Mouse (Mus musculus): ENCODE data around the gene Tmem184b. TPM values are rescaled to one million over a fixed set of nuclear protein-coding genes. Genes with fewer than 3 reads are reported as not detected.
A peak's percentile ranks its signal among the peaks of the same experiment; 100 is the strongest.

Gene Tmem184b
- polyA plus RNA-seq, 1 experiment from 2014 or later, result 52.7 TPM

DNA sequence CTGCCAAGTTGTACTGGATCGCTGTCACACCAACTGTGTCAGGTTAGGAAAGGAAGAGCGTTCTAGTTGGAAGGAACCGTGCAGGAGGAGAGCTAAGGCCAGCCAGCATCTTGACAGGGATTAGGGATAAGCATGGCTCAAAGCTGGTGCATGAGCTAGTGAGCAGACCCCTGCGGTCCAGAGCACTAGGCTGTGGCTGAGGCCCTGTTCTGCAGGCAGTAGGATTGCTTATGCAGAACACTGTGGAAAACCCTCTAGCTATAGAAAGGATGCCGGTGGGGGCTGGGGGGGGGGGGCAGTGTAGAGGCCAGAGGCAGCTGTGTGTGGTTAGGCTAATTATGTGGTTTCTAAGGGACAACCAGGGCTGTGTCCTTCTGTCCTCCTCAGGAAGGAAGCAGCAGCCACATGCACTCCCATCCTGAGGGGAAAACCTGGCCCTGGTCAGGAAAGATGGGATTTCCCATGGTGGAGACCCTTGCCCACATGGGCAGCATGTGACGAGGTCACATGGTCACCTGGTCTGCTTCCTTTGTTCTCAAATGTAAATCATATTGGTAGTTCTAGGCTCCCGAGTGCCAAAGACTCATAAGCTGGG, 68.2 kb downstream of the Tmem184b start:
- H3K27ac ChIP-seq (ENCODE audit: low read length), result no peak overlapping the region
- 49% methylated on average over 7 of the region's 7 CpGs for WGBS
- H3K9me3 ChIP-seq (replicated peaks; ENCODE audit: control insufficient read depth, low read length), result no peaks in the 10 kb centered on the region
- peaks cover 9% of the 10 kb centered on the region; the same call in 1 of the 2 replicates for H3K4me1 ChIP-seq (ENCODE audit: control insufficient read depth, insufficient read depth, low read length)
- no peak for ATAC-seq (ENCODE audit: insufficient read depth, low FRiP score)
- 0 out of 2 replicates have a peak overlapping the region, but pooled peaks have one; percentile 11 for H3K9ac ChIP-seq (ENCODE audit: low read length)
- no peak overlapping the region for H3K4me3 ChIP-seq (replicated peaks; ENCODE audit: low read length)
- H3K4me2 ChIP-seq (ENCODE audit: low read depth, low read length), result no peak overlapping the region
- no peaks in the 10 kb centered on the region for H3K27me3 ChIP-seq (ENCODE audit: control insufficient read depth, insufficient read depth, low read length)
- H3K36me3 ChIP-seq (ENCODE audit: control insufficient read depth, insufficient read depth, low read length), result no peaks in the 10 kb centered on the region

DNA sequence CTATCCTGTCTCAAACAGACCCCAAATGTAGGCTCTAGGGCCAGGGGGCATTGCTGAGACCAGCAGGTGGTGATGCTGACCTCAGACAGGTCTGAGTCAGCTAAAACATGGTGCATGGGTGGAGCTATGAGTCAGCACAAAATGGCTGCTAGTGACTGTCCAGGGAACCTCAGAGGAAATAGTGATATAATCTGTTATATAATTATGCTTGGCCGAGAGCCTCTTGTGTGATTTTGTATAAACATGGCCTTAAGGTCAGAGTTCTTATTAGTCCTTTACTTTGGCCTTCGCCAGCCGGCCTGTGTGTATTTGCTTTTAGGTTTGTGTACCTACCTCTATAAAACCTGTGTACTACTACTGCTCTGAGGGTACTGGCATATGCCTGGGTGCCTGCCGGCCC, 70.0 kb downstream of the Tmem184b start:
- no peak overlapping the region for H3K4me3 ChIP-seq (replicated peaks; ENCODE audit: low read length)
- peaks cover 11% of the 10 kb centered on the region; the same call in 1 of the 2 replicates for H3K4me1 ChIP-seq (ENCODE audit: control insufficient read depth, insufficient read depth, low read length)
- no peak overlapping the region for H3K9ac ChIP-seq (ENCODE audit: low read length)
- ATAC-seq (ENCODE audit: insufficient read depth, low FRiP score), result no peak; the same call in 1 of the 2 replicates
- no peaks in the 10 kb centered on the region for H3K36me3 ChIP-seq (ENCODE audit: control insufficient read depth, insufficient read depth, low read length)
- WGBS, result 34% methylated on average over 4 of the region's 4 CpGs
- H3K4me2 ChIP-seq (ENCODE audit: low read depth, low read length), result no peak overlapping the region
- no peak overlapping the region for H3K27ac ChIP-seq (ENCODE audit: low read length)
- no peaks in the 10 kb centered on the region for H3K9me3 ChIP-seq (replicated peaks; ENCODE audit: control insufficient read depth, low read length)
- no peaks in the 10 kb centered on the region for H3K27me3 ChIP-seq (ENCODE audit: control insufficient read depth, insufficient read depth, low read length)

DNA sequence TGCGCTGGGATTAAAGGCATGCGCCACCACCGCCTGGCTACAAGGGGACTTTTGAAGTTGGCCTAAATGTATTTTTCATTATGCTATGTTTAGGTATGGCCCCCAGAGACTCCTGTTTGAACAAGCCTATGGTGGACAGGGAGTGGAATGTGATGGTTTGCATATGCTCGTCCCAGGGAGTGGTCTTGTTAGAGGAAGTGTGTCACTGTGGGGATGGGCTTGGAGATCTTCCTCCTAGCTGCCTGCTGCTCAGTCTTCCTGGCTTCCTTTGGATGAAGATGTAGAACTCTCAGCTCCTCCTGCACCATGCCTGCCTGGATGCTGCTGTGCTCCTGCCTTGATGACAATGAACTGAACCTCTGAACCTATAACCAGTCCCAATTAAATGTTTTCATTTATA, 72.8 kb downstream of the Tmem184b start:
- Histone ChIP-seq H3K4me1 (ENCODE audit: control insufficient read depth, insufficient read depth, low read length) (peaks cover 23% of the 10 kb centered on the region), H3K27me3 (ENCODE audit: control insufficient read depth, insufficient read depth, low read length) (no peaks in the 10 kb centered on the region), H3K4me3 (replicated peaks; ENCODE audit: low read length) (no peak overlapping the region), H3K9ac (ENCODE audit: low read length) (no peak overlapping the region), H3K36me3 (ENCODE audit: control insufficient read depth, insufficient read depth, low read length) (no peaks in the 10 kb centered on the region), H3K27ac (ENCODE audit: low read length) (peak overlapping the region; percentile 15; the same call in 1 of the 2 replicates), H3K9me3 (replicated peaks; ENCODE audit: control insufficient read depth, low read length) (no peaks in the 10 kb centered on the region), H3K4me2 (ENCODE audit: low read depth, low read length) (no peak overlapping the region)
- WGBS, result 43% methylated on average over 4 of the region's 4 CpGs
- no peak for ATAC-seq (ENCODE audit: insufficient read depth, low FRiP score)

DNA sequence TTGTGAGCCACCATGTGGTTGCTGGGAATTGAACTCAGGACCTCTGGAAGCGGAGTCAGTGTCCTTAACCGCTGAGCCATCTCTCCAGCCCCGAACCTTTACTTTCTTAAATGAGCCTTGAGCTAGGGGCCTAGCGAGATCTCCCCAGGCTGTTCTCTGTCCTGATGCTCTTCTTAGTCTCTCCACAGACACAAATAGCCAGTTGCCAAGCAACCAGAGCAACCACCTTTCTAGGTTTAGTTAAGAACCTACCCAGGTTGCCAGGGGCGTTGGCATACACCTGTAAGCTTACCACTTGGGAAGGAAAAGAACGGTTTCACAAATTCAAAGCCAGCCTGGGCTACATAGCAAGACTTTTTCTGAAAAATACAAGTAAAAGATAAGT, 73.4 kb downstream of the Tmem184b start:
- Histone ChIP-seq H3K27ac (ENCODE audit: low read length) (0 out of 2 replicates have a peak overlapping the region, but pooled peaks have one; percentile 15), H3K27me3 (ENCODE audit: control insufficient read depth, insufficient read depth, low read length) (no peaks in the 10 kb centered on the region), H3K4me3 (replicated peaks; ENCODE audit: low read length) (no peak overlapping the region), H3K4me2 (ENCODE audit: low read depth, low read length) (no peak overlapping the region), H3K9ac (ENCODE audit: low read length) (no peak overlapping the region), H3K36me3 (ENCODE audit: control insufficient read depth, insufficient read depth, low read length) (no peaks in the 10 kb centered on the region), H3K4me1 (ENCODE audit: control insufficient read depth, insufficient read depth, low read length) (peaks cover 25% of the 10 kb centered on the region), H3K9me3 (replicated peaks; ENCODE audit: control insufficient read depth, low read length) (no peaks in the 10 kb centered on the region)
- ATAC-seq (ENCODE audit: insufficient read depth, low FRiP score), result no peak
- WGBS, result 80% methylated on average over 6 of the region's 6 CpGs

DNA sequence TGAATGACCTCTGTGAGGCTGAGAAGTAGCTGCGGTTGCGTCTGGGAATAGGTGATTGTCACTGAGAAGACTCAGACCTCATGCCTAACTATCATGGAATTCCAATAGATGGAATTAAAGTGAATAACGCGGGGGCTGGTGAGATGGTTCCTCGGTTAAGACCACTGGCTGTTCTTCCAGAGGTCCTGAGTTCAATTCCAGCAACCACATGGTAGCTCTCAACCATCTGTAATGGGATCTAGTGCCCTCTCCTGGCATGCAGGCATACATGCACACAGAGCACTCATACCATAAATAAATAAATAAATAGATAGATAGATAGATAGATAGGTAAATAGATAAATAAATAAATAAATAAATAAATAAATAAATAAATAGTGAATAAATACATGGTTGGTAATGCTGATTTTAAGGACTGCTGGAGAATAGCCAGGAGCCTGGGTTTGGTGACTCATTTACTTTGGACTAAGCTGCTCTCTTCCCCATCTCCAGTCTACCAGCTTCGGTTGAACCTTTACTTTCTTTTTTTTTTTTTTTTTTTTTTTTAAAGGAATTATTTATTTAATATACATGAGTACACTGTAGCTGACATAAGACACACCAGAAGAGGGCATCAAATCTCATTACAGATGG, 73.9 kb downstream of the Tmem184b start:
- ATAC-seq (ENCODE audit: insufficient read depth, low FRiP score), result no peak
- WGBS, result 97% methylated on average over 6 of the region's 6 CpGs
- Histone ChIP-seq H3K27me3 (ENCODE audit: control insufficient read depth, insufficient read depth, low read length) (no peaks in the 10 kb centered on the region), H3K9ac (ENCODE audit: low read length) (no peak overlapping the region), H3K9me3 (replicated peaks; ENCODE audit: control insufficient read depth, low read length) (no peaks in the 10 kb centered on the region), H3K36me3 (ENCODE audit: control insufficient read depth, insufficient read depth, low read length) (no peaks in the 10 kb centered on the region), H3K4me1 (ENCODE audit: control insufficient read depth, insufficient read depth, low read length) (peaks cover 24% of the 10 kb centered on the region), H3K27ac (ENCODE audit: low read length) (no peak overlapping the region), H3K4me2 (ENCODE audit: low read depth, low read length) (no peak overlapping the region), H3K4me3 (replicated peaks; ENCODE audit: low read length) (no peak overlapping the region)

DNA sequence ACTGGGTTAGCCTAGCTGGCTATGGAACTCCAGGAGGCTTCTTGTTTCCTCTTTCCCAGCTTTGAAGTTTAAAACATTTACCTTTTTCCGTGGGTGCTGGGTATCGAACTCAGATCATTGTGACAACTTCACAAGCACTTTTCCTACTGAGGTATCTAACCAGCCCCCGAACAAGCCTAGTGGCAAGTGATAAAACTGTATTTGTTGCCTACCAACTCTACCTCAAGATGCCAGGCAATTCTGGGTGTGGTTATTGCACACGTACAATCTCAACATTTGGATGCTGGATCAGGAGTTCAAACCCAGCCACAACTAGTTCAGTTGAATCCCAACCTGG, 74.5 kb downstream of the Tmem184b start:
- 87% methylated on average over 4 of the region's 4 CpGs for WGBS
- Histone ChIP-seq H3K27ac (ENCODE audit: low read length) (peak overlapping the region; percentile 99), H3K9ac (ENCODE audit: low read length) (no peak overlapping the region), H3K27me3 (ENCODE audit: control insufficient read depth, insufficient read depth, low read length) (no peaks in the 10 kb centered on the region), H3K36me3 (ENCODE audit: control insufficient read depth, insufficient read depth, low read length) (no peaks in the 10 kb centered on the region), H3K4me1 (ENCODE audit: control insufficient read depth, insufficient read depth, low read length) (peaks cover 25% of the 10 kb centered on the region), H3K4me3 (replicated peaks; ENCODE audit: low read length) (no peak overlapping the region), H3K9me3 (replicated peaks; ENCODE audit: control insufficient read depth, low read length) (no peaks in the 10 kb centered on the region), H3K4me2 (ENCODE audit: low read depth, low read length) (no peak overlapping the region; the same call in 1 of the 2 replicates)
- no peak for ATAC-seq (ENCODE audit: insufficient read depth, low FRiP score)

DNA sequence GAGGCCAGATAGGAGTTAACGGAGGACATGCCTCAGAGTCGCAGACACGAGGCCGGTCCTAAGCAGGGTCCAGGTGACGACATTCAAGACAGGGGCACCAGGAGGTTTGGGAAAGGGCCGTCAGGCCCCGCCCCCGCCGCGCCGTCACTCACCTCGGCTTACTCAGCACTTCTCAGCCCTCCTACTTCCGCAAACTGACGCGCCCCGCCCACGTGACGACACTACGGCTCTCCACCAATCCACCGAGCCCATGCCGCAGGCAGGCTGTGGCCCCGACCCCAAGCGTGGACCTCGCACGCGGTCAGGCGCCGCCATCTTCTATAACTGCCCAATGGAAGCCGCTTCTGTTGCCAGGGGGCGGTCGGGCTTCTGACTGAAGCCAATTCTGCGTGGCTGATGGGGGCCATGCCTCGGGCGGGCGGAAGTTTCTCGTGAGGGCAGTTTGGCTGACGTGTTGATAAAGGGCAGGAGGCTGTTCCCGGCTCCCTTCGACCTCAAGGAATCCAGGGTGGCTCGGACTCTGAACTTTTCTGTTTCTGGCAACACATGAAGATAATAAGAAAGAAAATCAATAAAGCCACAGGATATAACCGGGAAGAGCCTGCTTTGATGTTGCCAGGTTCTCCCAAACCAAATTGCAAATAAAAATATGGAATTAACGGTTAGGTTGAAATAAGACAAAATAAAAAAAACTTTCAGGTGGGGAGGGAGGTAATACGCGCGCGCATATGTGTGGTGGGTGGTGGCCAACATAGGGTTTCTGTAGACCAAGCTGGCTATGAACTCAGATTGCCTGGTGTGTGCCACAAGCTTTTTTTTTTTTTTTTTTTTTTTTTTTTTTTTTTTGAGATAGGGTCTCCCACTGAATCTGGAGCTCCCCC, 75.1 kb downstream of the Tmem184b start, which contains the start of gene Pla2g6:
Gene Pla2g6, minus strand, starts transcription at position 333 of the 881 bp plus-strand sequence.
- H3K27ac ChIP-seq (ENCODE audit: low read length), result peak within 1 kb of the TSS; percentile 99
- no peaks in the 10 kb centered on the region for H3K36me3 ChIP-seq (ENCODE audit: control insufficient read depth, insufficient read depth, low read length)
- peak within 1 kb of the TSS; percentile 90 for H3K4me2 ChIP-seq (ENCODE audit: low read depth, low read length)
- peaks cover 31% of the 10 kb centered on the region for H3K4me1 ChIP-seq (ENCODE audit: control insufficient read depth, insufficient read depth, low read length)
- peak within 1 kb of the TSS; percentile 64 for H3K4me3 ChIP-seq (replicated peaks; ENCODE audit: low read length)
- WGBS, result 1% methylated on average over 46 of the region's 46 CpGs
- no peaks in the 10 kb centered on the region for H3K27me3 ChIP-seq (ENCODE audit: control insufficient read depth, insufficient read depth, low read length)
- peak; percentile 96 for ATAC-seq (ENCODE audit: insufficient read depth, low FRiP score)
- H3K9me3 ChIP-seq (replicated peaks; ENCODE audit: control insufficient read depth, low read length), result no peaks in the 10 kb centered on the region
- H3K9ac ChIP-seq (ENCODE audit: low read length), result peak within 1 kb of the TSS; percentile 79

DNA sequence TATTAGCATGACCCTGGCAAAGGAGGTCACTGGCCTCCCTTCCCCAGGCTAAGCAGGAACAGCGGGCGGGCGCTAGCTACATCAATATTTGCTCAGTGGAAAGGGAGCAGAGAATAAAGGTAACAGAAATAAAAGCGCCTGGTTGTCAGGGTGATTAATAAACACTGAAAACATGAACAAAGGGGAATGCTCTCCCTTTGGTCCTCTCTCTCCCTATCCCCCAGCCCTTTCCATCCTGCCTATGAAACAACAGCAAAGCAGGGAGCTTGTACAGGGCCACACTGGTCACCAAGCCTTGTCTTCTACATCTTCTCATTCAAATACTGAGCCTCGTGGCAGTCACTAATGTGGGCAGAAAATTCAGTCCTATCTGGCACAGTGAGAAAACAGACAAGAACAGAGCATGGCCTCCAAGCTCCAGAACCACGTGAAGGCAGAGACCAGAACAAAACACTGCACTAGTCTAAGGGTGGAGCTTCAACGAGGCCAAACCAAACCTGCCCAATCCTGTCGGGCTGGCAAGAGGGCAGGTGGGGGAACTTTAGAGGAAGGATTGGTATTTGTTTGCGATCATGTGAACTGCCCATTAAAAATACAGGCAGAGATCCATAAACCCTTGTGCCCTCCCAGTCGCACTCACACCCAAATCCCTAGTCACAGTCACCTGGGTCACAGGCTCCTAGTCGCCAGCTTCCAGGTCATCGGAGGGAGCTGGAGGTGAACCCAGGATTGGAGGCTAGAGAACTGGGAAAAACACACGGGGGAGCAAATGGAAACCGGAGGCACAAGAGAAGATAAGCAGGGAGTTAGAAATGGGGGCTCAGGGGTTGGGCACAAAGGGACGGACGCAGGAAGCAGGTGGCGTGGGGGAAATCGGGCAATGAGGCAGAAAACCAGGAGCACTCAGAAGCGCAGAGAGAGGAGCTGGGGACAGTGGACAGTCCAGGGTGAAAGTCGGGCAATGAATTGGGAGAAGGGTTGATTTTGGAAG, 76.1 kb downstream of the Tmem184b start:
- ATAC-seq (ENCODE audit: insufficient read depth, low FRiP score), result peak; percentile 27; the same call in 1 of the 2 replicates
- Histone ChIP-seq H3K4me2 (ENCODE audit: low read depth, low read length) (peak overlapping the region; percentile 90), H3K9me3 (replicated peaks; ENCODE audit: control insufficient read depth, low read length) (no peaks in the 10 kb centered on the region), H3K4me1 (ENCODE audit: control insufficient read depth, insufficient read depth, low read length) (peaks cover 36% of the 10 kb centered on the region), H3K9ac (ENCODE audit: low read length) (peak overlapping the region; percentile 79), H3K27ac (ENCODE audit: low read length) (peak overlapping the region; percentile 99), H3K36me3 (ENCODE audit: control insufficient read depth, insufficient read depth, low read length) (no peaks in the 10 kb centered on the region), H3K4me3 (replicated peaks; ENCODE audit: low read length) (peak overlapping the region; percentile 64), H3K27me3 (ENCODE audit: control insufficient read depth, insufficient read depth, low read length) (no peaks in the 10 kb centered on the region)
- 7% methylated on average over 20 of the region's 20 CpGs for WGBS

Data from stomach, embryonic 16.5 days (tissue).